Mouse (Mus musculus): ENCODE data around the gene Igfbp1.

Igfbp1 gene

DNA sequence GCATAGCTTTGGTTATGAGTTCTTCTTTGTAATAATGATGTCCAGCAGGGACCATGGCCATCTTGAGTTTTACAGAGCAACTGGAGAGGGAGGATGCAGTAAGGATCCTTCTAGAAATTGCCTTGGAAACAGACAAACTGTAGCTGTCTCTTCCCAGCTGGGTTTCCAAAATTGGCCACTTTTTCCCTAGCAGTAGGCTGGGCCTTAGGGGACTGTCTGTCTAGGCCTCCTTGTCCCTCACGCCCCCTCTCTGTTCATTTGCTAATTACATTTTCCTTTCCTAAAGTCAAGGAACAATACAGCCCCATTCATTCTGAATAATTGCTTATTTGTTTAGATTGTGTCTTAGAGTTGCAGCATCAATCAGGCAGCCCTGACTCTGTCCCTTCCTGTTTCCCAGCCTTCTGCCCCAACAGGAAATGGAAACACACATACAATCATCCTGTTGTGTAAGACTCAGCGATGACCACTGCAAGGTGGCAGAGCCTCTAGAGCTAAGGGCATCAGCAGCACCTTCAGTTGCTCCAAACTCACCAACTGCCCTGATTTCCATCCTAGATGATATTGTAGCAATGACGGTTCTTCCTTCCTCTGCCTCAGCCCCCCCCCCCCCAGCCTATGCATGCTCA lies 37.5 kb downstream of the Igfbp1 start:
- DNase-seq = no peak

DNA sequence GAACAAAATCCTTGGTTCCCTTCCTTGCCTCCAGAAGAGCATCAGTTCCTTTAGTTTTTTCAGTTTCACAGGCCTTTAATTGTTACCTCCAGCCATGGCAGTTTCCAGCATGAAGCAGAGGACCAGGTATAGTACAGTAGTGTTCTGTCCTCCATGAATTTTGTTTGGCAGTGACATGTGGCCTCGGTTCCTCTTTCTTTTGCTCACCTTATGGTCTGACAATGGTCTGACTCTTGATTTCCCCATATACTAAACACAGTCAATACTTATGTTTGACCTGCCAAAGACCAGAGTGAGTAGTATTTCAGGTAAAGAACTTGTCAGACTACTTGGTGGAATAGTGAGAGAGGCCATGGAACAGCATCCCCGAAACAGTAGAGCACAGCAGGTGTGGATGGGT lies 39.2 kb downstream of the Igfbp1 start:
- DNase-seq = no peak

- DNase-seq = peak; percentile 8
Measured at GRCm38 (mm10) chr11:7237712-7238111, 40.1 kb downstream of the Igfbp1 start.

- DNase-seq = no peak
Measured at GRCm38 (mm10) chr11:7238546-7238945, 41.0 kb downstream of the Igfbp1 start.

- DNase-seq = no peak
Measured at GRCm38 (mm10) chr11:7239041-7239740, 41.6 kb downstream of the Igfbp1 start.

DNA sequence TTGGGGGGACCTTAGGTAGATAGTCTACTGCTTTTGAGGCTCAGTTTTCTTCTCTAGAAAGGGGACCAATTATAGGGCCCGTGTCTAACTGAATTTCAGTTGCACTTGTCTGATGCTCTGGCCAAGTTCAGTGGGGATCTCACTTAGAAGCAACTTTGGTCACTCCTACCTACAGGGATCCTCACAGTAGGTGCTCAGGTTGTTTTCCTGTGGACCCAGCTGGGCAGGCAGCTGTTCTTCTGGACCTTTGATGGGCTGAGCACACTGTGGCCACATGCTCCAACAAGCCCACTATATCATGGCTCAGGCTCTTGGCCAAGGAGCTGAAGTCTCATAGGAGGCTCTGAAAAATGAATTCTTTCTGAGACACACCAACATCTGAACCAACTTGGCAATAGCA lies 47.2 kb downstream of the Igfbp1 start:
- DNase-seq = no peak

- no peak for DNase-seq
Measured at GRCm38 (mm10) chr11:7250415-7250814, 52.8 kb downstream of the Igfbp1 start.

GRCm38 (mm10) chr11:7250870-7251269 lies 53.3 kb downstream of the Igfbp1 start:
- no peak for DNase-seq

All from right cerebral cortex, adult 18-20 months (tissue).